Mouse (Mus musculus): ENCODE results near the gene Traf5.

DNA sequence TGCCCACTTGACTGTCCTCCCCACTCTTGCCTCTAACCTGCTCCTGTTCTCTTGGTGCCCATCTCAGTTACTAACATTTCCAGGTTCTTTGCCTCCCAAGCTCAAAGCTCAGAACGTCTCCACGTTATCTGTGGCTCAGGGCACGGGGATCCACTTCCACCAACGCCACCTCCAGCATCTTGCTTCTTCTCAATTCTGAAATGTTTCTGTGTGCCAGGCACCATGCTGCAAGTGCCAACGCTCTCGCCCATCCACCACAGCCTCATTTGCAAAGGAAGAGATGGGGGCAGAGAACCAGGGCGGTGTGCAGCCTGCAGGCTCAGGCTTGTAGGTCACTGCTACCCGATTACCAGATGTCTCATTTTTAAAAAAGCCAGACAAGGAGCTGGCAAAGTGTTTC, 39.9 kb downstream of the Traf5 start:
- TF ChIP-seq POLR2A (IDR thresholded peaks at IDR 0.05; ENCODE audit: low read depth, low read length) (no peak), CTCF (IDR thresholded peaks at IDR 0.05; ENCODE audit: borderline replicate concordance, insufficient read depth, low read length) (no peak)

All from embryonic fibroblast, embryonic 13.5 days (primary cell).